Mouse (Mus musculus): Measurements from ENCODE around the gene Atp6ap2. TPM values are rescaled to one million over a fixed set of nuclear protein-coding genes. Genes with fewer than 3 reads are reported as not detected.

Gene Atp6ap2
- polyA plus RNA-seq (2012; ENCODE audit: insufficient read depth, insufficient read length, missing spikeins): 172 and 176 TPM in 2 replicates

DNA sequence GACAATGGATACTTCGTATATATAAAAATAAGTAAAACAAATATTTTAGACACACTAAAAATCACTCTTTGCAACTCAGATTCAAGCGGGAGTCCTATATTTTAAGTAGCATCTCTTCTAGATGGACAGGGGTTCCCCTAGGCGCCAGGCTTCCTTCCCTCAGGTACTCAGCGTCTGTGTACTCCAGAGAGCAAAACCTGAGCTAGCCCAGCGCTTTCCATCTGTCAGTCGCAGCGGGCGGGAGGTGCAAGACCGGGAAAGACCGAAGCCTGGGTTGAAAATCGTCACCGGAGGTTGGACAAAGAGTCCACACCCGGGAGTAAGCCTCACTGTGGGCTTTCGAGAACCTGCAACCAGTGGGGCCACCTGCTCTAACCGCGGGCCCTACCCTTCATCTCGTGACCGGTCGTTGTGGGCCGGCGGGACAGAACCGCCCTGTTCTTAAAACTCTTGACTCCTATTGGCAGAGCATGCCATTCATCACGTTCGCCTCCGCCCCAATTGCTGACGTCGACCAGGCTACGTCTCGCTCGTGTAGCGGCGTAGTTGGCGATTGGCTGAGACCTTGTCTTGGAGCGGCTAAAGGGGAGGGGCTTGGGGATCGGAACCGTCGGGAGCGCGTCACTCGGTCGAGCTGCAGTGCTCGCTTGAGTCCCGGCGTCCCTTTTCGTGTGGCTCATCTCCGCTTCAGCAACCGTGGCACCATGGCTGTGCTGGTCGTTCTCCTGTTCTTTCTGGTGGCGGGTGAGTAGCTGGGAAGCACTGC lies at the start of gene Atp6ap2:
TSS of gene Atp6ap2 (plus strand) at position 610 of the 766 bp plus-strand sequence.
- peak within 1 kb of the TSS; percentile 79 for H3K4me3 ChIP-seq (ENCODE audit: insufficient read depth, low read length)
- TF ChIP-seq POLR2A (IDR thresholded peaks at IDR 0.05; ENCODE audit: borderline replicate concordance, low read depth, low read length): no peak
- TF ChIP-seq CTCF (IDR thresholded peaks at IDR 0.05; ENCODE audit: low read depth, low read length): no peak
- H3K27ac ChIP-seq (ENCODE audit: insufficient read depth, low read depth, low read length): peak within 1 kb of the TSS; percentile 74

DNA sequence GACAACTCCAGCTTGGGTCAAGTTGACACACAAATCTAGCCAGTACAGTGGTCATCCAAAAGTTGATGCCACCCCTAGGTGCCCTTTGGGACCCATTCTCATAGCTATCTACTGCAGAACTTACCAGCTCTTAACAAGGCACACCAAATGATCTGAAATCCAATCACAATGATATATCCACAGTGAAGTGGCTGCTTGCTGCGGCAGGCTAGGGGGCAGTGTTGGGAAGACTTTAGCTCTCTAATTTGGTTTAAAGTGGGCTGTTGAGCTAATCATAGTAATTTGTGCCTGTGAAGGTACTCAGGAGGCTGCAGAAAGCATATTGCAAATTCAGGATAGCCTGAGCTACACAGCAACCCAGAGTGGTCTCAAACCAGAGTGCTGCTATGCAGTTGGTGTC lies 43.2 kb upstream of the Atp6ap2 start:
- Histone ChIP-seq H3K27ac (ENCODE audit: insufficient read depth, low read depth, low read length) (peak overlapping the region; percentile 89), H3K4me3 (ENCODE audit: insufficient read depth, low read length) (no peak overlapping the region), H3K4me1 (ENCODE audit: control insufficient read depth, insufficient read depth, low read length) (peaks cover 21% of the 10 kb centered on the region)
- no peak for TF ChIP-seq CTCF (IDR thresholded peaks at IDR 0.05; ENCODE audit: low read depth, low read length)
- no peak for TF ChIP-seq POLR2A (IDR thresholded peaks at IDR 0.05; ENCODE audit: borderline replicate concordance, low read depth, low read length)

More for the DNA sequence above, at the start of gene Atp6ap2:
- peaks cover 24% of the 10 kb centered on the region for H3K4me1 ChIP-seq (ENCODE audit: control insufficient read depth, insufficient read depth, low read length)

DNA sequence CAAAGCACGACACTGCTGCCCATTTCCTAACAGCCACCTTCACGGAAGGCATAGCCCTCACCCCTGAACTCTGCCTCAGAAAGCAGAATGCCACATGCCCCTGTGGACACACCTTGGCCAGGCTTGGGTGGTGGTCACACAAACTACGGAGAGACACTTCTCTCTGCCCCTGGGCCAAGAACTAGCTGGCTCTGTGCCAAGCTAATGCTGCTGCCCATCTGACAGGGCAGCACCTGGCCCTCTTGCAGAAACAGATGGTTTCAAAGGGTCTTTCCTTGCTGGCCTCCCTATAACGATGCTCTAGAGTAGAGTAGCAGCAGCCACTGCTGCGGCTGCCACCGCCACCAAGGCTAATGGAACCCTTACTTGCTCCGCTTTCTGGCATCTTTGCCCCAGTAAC lies 30.5 kb upstream of the Atp6ap2 start:
- H3K4me3 ChIP-seq (ENCODE audit: insufficient read depth, low read length): no peak overlapping the region
- H3K27ac ChIP-seq (ENCODE audit: insufficient read depth, low read depth, low read length): no peak overlapping the region
- H3K4me1 ChIP-seq (ENCODE audit: control insufficient read depth, insufficient read depth, low read length): no peaks in the 10 kb centered on the region
- TF ChIP-seq CTCF (IDR thresholded peaks at IDR 0.05; ENCODE audit: low read depth, low read length): no peak
- no peak for TF ChIP-seq POLR2A (IDR thresholded peaks at IDR 0.05; ENCODE audit: borderline replicate concordance, low read depth, low read length)

DNA sequence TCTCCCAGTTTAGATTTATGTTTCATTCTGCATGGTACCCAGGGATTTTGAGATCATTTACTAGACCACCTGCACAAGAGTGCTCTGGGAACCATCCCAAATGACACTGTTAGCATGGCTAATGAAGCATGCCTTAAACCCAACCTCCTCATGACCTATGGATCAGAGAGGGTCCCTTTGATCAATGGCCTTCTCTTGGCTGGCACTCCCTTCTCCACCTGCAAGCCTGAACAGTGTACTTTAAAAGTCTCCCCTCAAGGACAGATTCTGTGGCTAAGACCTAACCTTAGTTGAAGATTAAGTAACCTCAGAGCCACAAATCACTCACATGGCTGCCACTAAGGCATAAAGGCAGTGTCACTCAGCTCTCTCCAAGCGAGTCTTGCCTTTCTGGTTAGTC lies 16.2 kb upstream of the Atp6ap2 start:
- no peaks in the 10 kb centered on the region for H3K4me1 ChIP-seq (ENCODE audit: control insufficient read depth, insufficient read depth, low read length)
- no peak for TF ChIP-seq POLR2A (IDR thresholded peaks at IDR 0.05; ENCODE audit: borderline replicate concordance, low read depth, low read length)
- no peak for TF ChIP-seq CTCF (IDR thresholded peaks at IDR 0.05; ENCODE audit: low read depth, low read length)

DNA sequence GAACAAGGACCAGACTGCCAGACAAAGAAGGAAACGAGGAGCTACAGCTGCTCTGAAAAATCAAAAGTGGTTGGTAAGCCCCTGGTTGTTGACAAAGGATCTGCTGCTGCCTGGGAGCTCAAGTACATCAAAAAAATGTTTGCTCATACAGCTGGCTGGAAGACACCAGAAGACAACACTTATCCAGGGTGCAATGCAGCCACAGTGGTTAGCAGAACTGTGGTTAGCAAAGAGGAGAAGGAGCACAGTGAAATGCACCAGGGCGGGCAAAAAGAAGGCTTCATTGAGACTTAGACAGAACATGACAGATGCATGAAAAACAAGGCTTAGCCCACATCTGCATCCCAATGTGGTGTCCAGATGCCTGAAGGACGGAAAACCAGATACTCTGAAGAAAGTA lies 9.7 kb upstream of the Atp6ap2 start:
- no peak overlapping the region for H3K4me3 ChIP-seq (ENCODE audit: insufficient read depth, low read length)
- no peak overlapping the region for H3K27ac ChIP-seq (ENCODE audit: insufficient read depth, low read depth, low read length)
- H3K4me1 ChIP-seq (ENCODE audit: control insufficient read depth, insufficient read depth, low read length): no peaks in the 10 kb centered on the region
- TF ChIP-seq POLR2A (IDR thresholded peaks at IDR 0.05; ENCODE audit: borderline replicate concordance, low read depth, low read length): no peak
- TF ChIP-seq CTCF (IDR thresholded peaks at IDR 0.05; ENCODE audit: low read depth, low read length): no peak

More for the DNA sequence above, 16.2 kb upstream of the Atp6ap2 start:
- Histone ChIP-seq H3K27ac (ENCODE audit: insufficient read depth, low read depth, low read length) (no peak overlapping the region), H3K4me3 (ENCODE audit: insufficient read depth, low read length) (no peak overlapping the region)

DNA sequence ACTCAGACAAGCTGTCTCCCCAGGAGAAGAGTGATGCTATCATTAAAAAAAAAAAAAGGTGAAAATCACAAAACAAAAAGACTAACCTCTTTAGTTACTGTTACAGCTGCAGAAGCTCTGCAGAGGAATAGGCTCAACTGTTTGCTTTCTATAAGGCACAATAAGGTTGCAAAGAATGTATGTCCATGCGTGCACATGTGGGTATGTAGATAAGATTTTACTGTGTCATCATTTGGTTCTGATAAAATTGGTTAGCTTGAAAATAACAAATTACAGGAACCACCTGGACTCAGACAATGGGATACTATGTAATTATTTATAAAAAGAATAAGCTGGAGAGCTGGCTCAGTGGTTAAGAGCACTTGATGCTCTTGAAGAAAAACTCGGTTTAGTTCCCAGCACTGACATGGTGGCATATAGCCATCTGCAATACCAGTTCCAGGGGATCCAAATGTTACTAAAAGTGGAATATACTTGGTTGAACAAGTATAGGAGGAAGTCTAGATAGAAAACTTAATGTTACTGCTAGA lies 9.2 kb upstream of the Atp6ap2 start:
- Histone ChIP-seq H3K27ac (ENCODE audit: insufficient read depth, low read depth, low read length) (no peak overlapping the region), H3K4me1 (ENCODE audit: control insufficient read depth, insufficient read depth, low read length) (no peaks in the 10 kb centered on the region), H3K4me3 (ENCODE audit: insufficient read depth, low read length) (no peak overlapping the region)
- TF ChIP-seq POLR2A (IDR thresholded peaks at IDR 0.05; ENCODE audit: borderline replicate concordance, low read depth, low read length) (no peak), CTCF (IDR thresholded peaks at IDR 0.05; ENCODE audit: low read depth, low read length) (no peak)

DNA sequence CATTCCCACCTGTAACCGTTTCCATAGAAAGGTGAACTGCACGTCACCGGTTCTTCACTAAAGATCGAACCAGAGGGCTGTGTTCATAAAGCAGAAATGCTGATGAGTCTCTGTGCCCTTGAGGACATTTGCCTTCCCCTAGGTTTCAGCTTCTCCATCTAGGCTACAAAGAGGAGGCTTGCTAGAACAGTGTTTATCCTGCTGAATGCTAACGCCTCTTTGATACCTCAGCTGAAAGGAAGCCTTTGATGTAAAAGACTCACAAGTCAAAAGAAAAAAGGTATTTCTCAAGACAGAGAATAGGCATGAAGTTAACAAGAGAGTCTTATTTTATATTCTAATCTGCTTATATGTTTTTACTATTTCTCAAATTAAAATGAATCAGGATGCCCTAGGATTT lies 4.3 kb upstream of the Atp6ap2 start:
- Histone ChIP-seq H3K4me3 (ENCODE audit: insufficient read depth, low read length) (no peak overlapping the region), H3K4me1 (ENCODE audit: control insufficient read depth, insufficient read depth, low read length) (0 out of 2 replicates have a peak, but pooled peaks cover 2% of the 10 kb centered on the region), H3K27ac (ENCODE audit: insufficient read depth, low read depth, low read length) (no peak overlapping the region)
- TF ChIP-seq CTCF (IDR thresholded peaks at IDR 0.05; ENCODE audit: low read depth, low read length) (no peak), POLR2A (IDR thresholded peaks at IDR 0.05; ENCODE audit: borderline replicate concordance, low read depth, low read length) (no peak)

DNA sequence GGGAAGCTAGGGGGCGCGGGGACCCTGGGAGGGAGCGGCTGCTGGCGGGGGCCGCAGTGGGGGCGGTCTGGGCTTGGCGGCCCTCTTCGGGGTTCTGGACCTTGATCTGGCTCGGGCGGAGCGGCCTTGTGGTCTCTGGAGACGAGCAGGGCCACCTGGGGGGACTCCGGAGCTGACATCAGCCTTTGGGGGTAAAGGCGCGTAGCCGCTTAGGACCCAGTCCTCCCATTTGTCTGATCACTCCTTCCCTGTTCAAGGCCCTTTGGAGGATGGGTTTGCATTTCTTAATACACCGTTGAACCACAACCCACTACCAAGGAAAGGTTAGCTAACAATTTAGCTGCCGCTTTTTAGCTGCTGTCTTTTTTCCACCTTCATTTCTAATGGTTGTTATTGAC lies 356 bp downstream of the Atp6ap2 start:
- peaks cover 27% of the 10 kb centered on the region for H3K4me1 ChIP-seq (ENCODE audit: control insufficient read depth, insufficient read depth, low read length)
- H3K27ac ChIP-seq (ENCODE audit: insufficient read depth, low read depth, low read length): peak overlapping the region; percentile 74
- TF ChIP-seq CTCF (IDR thresholded peaks at IDR 0.05; ENCODE audit: low read depth, low read length) (no peak), POLR2A (IDR thresholded peaks at IDR 0.05; ENCODE audit: borderline replicate concordance, low read depth, low read length) (no peak)
- H3K4me3 ChIP-seq (ENCODE audit: insufficient read depth, low read length): peak overlapping the region; percentile 79

DNA sequence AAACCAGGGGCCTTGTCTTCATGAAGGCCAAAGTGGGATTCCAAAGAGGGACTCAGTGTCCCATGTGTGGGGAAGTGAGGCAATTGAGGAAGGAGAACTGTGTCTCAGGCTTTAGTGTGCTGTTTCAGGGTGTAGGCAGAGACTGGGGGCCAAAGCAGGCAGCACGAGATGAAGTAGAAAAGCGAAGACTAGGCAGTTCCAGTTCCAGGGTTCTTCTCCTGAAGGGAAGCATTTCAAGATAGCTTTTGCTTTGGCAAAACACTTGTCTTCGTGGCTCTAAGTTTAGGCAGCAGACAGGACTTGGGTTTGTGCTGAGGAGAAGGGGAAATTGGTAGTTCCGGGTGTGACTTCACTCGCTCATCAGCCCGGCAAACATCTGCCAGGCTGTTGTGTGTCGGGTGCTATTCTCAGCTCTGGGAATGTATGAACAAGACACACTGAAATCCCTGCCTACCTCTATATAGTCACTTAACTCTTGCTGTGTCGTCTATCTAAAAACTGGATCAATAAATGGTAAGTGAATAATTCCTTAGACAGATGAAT lies 3.9 kb downstream of the Atp6ap2 start:
- peaks cover 29% of the 10 kb centered on the region for H3K4me1 ChIP-seq (ENCODE audit: control insufficient read depth, insufficient read depth, low read length)
- TF ChIP-seq POLR2A (IDR thresholded peaks at IDR 0.05; ENCODE audit: borderline replicate concordance, low read depth, low read length) (no peak), CTCF (IDR thresholded peaks at IDR 0.05; ENCODE audit: low read depth, low read length) (no peak)
- peak overlapping the region; percentile 43 for H3K4me3 ChIP-seq (ENCODE audit: insufficient read depth, low read length)
- peak overlapping the region; percentile 91 for H3K27ac ChIP-seq (ENCODE audit: insufficient read depth, low read depth, low read length)

DNA sequence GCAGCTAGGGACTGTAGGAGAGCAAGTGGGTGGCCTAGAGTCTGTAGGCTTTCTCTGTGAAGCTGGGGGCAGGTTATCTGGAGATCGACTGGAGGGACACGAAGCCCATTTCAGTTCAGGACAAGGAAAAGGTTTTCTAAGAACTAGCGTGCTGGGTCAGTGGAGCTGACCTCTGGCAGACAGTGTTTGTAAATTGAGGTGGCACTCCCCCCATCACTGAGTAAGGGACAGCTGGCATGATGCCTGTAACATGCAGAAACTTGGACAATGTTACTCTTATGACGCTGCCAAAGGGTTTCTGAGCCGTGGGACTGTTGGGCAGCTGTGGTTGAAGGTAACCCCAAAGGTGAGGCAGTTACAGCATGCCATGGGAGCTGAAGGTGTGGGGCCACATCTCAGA lies 4.4 kb downstream of the Atp6ap2 start:
- Histone ChIP-seq H3K27ac (ENCODE audit: insufficient read depth, low read depth, low read length) (peak overlapping the region; percentile 91), H3K4me1 (ENCODE audit: control insufficient read depth, insufficient read depth, low read length) (peaks cover 29% of the 10 kb centered on the region), H3K4me3 (ENCODE audit: insufficient read depth, low read length) (peak overlapping the region; percentile 38)
- TF ChIP-seq POLR2A (IDR thresholded peaks at IDR 0.05; ENCODE audit: borderline replicate concordance, low read depth, low read length) (no peak), CTCF (IDR thresholded peaks at IDR 0.05; ENCODE audit: low read depth, low read length) (no peak)
